Mouse (Mus musculus) brain, embryonic 14.5 days (tissue): Measurements from ENCODE around the gene Tmco3.

Experiments
- CTCF ChIP-seq: fragments of 200-500 bp; IDR thresholded peaks from 2 replicates; pipeline ENCODE4 v1.5.1; 2012; ENCODE audit warnings: inconsistent platforms, mild to moderate bottlenecking, moderate library complexity, borderline replicate concordance; ENCODE audit not compliant: insufficient read depth, insufficient read length; ENCODE audit errors: extremely low read depth
- POLR2A ChIP-seq: fragments of 200-500 bp; IDR thresholded peaks from 2 replicates; pipeline ENCODE4 v1.6.1; 2012; ENCODE audit warnings: mild to moderate bottlenecking, inconsistent platforms, borderline replicate concordance; ENCODE audit not compliant: poor library complexity, insufficient read depth, insufficient read length, severe bottlenecking; ENCODE audit errors: extremely low read depth

- no peak for TF ChIP-seq POLR2A
- TF ChIP-seq CTCF = no peak
Measured at GRCm38 (mm10) chr8:13356221-13356620, 68.2 kb downstream of the Tmco3 start.
